Comparison of ENCODE assay signal across 13 mouse cellular contexts in genomic region chr2:3407756-3408155, GRCm38 (mm10). TPM values are rescaled to one million over a fixed set of nuclear protein-coding genes. Genes with fewer than 3 reads are reported as not detected.
"Had no signal": no experiment of that assay in that cellular context is flagged by ENCODE, and none has a peak within 500 bp of the region (broad histone marks: within the 10 kb centered on the region; RNA-seq: fewer than 3 reads in every experiment).

No protein-coding gene starts in this region.

- DNase-seq: retina, postnatal 1 day; right cerebral cortex, adult 18-20 months; right cerebral cortex, postnatal 14 days; right cerebral cortex, postnatal 25 days; right cerebral cortex, postnatal 4 days; spleen, adult 18-20 months; thymus, adult 18-20 months; thymus, adult 2 months; thymus, postnatal 14 days; thymus, postnatal 25 days; thymus, postnatal 36 days; thymus, postnatal 4 days had no signal

RNA-seq across cellular contexts. Expression of gene Olah, which starts 10.7 kb away (rescaled TPM):
- total RNA-seq: neutrophil, adult 5-6 weeks had no signal
